Mouse (Mus musculus): ENCODE measurements around the gene Gm436.

DNA sequence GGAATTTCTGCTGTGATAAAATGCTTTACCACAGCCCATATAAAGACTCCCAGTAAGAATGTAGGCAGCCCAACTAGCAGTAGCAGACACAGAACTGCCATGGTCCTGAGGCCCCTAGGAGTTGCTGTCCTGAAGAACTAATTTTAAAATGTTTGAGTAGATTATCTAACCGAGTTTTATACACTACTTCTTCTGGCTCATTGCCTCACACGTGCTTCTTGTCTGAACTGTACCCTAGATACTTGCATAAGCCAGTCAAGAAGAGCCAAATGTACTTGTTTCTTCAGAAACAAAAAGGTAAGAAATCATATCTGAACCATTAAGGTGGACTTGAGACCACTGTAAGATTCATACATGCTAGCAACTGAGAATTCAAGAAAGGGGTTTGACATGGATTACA is at the start of gene Gm436:
- TF ChIP-seq TAL1 (IDR thresholded peaks at IDR 0.05; ENCODE audit: low read length), result no peak
- TF ChIP-seq GATA1 (IDR thresholded peaks at IDR 0.05; ENCODE audit: low read length), result no peak
